Mouse (Mus musculus) heart, adult 10 weeks (tissue): ENCODE results near the gene Cfap61. TPM values are rescaled to one million over a fixed set of nuclear protein-coding genes. Genes with fewer than 3 reads are reported as not detected.

ENCODE experiments used
- polyA plus RNA-seq: library from polyadenylated mRNA; stranded (reverse); fragments of 350-450 nt; fragmentation: Illumina TruSeq; extraction: RNeasy Lipid Tissue Mini Kit (QIAGEN cat#74804); gene quantifications from one replicate; pipeline ENCODE4 v1.2.3, GENCODE M21; 2014; ENCODE audit warnings: low read depth, low replicate concordance

Gene Cfap61
- polyA plus RNA-seq: 1.6 TPM

GRCm38 (mm10) chr2:145934339-145935231 lies at the start of gene Cfap61, which contains the start of gene Crnkl1:
Cfap61 (plus strand) TSS chr2:145934784.
Crnkl1 (minus strand) TSS chr2:145935014.

GRCm38 (mm10) chr2:145901861-145902260 lies 32.7 kb upstream of the Cfap61 start, which contains the start of gene Naa20:
Naa20 (plus strand) TSS chr2:145902099.

GRCm38 (mm10) chr2:146221076-146221928 lies 286.7 kb downstream of the Cfap61 start, which contains the start of gene Insm1:
Insm1 (plus strand) TSS chr2:146221921.

Other genes with a start within 250 kb of the Cfap61 start
- 126 TPM for gene Naa20, start 32.7 kb upstream of the Cfap61 start, polyA plus RNA-seq
- gene Crnkl1, start 230 bp downstream of the Cfap61 start, polyA plus RNA-seq: 16.6 TPM